Mouse (Mus musculus) liver, embryonic 11.5 days (tissue): ENCODE data around the gene Fyb. TPM values are rescaled to one million over a fixed set of nuclear protein-coding genes. Genes with fewer than 3 reads are reported as not detected.

ENCODE experiments used
- ATAC-seq: fragments of 200-750 bp; cut with Nextera tagmentation; replicated peaks from 2 replicates; pipeline ENCODE4 v1.8.0; 2017; ENCODE audit warnings: moderate number of reproducible peaks, mild to moderate bottlenecking, moderate TSS enrichment, moderate library complexity; ENCODE audit not compliant: low FRiP score
- DNase-seq: peaks from one replicate; pipeline ENCODE4 v3.0.0-alpha.2; 2017; ENCODE audit warnings: low spot score
- H3K27ac ChIP-seq: fragments of 300-500 bp; sonication (generic); 2 replicates; pipeline ENCODE4 v1.5.1; 2014; ENCODE audit warnings: mild to moderate bottlenecking, low read depth, low read length, control low read depth
- H3K27me3 ChIP-seq: fragments of 300-500 bp; sonication (generic); replicated peaks from 2 replicates; pipeline ENCODE4 v1.6.1; 2014; ENCODE audit warnings: low read length, mixed read lengths; ENCODE audit not compliant: control insufficient read depth, insufficient read depth
- H3K36me3 ChIP-seq: fragments of 300-500 bp; sonication (generic); 2 replicates; pipeline ENCODE4 v1.6.1; 2014; ENCODE audit warnings: mild to moderate bottlenecking, low read length, moderate library complexity, mixed read lengths; ENCODE audit not compliant: control insufficient read depth, insufficient read depth
- H3K4me1 ChIP-seq: fragments of 300-500 bp; sonication (generic); replicated peaks from 2 replicates; pipeline ENCODE4 v1.6.1; 2014; ENCODE audit warnings: low read length, mixed read lengths; ENCODE audit not compliant: control insufficient read depth, insufficient read depth
- H3K4me2 ChIP-seq: fragments of 300-500 bp; sonication (generic); 2 replicates; pipeline ENCODE4 v1.6.1; 2014; ENCODE audit warnings: mild to moderate bottlenecking, control low read depth, moderate library complexity
- H3K4me3 ChIP-seq: fragments of 300-500 bp; sonication (generic); 2 replicates; pipeline ENCODE4 v1.5.1; 2014; ENCODE audit warnings: low read depth, low read length, control low read depth
- H3K9ac ChIP-seq: fragments of 300-500 bp; sonication (generic); 2 replicates; pipeline ENCODE4 v1.6.1; 2014; ENCODE audit warnings: low read depth, low read length, control low read depth
- H3K9me3 ChIP-seq: fragments of 300-500 bp; sonication (generic); 2 replicates; pipeline ENCODE4 v1.6.1; 2016; ENCODE audit warnings: low read length, inconsistent platforms, mixed read lengths; ENCODE audit not compliant: control insufficient read depth
- WGBS: fragments of 180-500 bp; shearing (Covaris S2); extraction: QIAGEN DNeasy Blood & Tissue Kit; methylation state at CpG from one replicate; pipeline ENCODE4 v1.1.7; 2014; 5-methylcytosine and 5-hydroxymethylcytosine counted together
- polyA plus RNA-seq: library from polyadenylated mRNA; unstranded; fragments of >200 nt; fragmentation: Nextera tagmentation; extraction: Ambion mirVana; gene quantifications from 2 replicates; pipeline ENCODE4 v1.2.1, GENCODE M21; 2014

Gene Fyb
- polyA plus RNA-seq, 1 experiment from 2014 or later = 38.7 TPM

GRCm38 (mm10) chr15:6709618-6710017 is 187.0 kb downstream of the Fyb start:
- H3K36me3 ChIP-seq = no peaks in the 10 kb centered on the region
- peak overlapping the region; percentile 96 for H3K9ac ChIP-seq
- no peaks in the 10 kb centered on the region for H3K27me3 ChIP-seq
- peaks cover 47% of the 10 kb centered on the region for H3K4me1 ChIP-seq
- ATAC-seq (no peak), DNase-seq (no peak)
- 22% methylated on average over 8 of the region's 8 CpGs for WGBS
- H3K4me2 ChIP-seq = peak overlapping the region; percentile 69
- no peak overlapping the region for H3K27ac ChIP-seq
- H3K4me3 ChIP-seq = peak overlapping the region; percentile 94
- H3K9me3 ChIP-seq = no peaks in the 10 kb centered on the region

- H3K27ac ChIP-seq = no peak overlapping the region
- H3K36me3 ChIP-seq = no peaks in the 10 kb centered on the region
- H3K4me3 ChIP-seq = no peak overlapping the region
- no peaks in the 10 kb centered on the region for H3K27me3 ChIP-seq
- H3K4me1 ChIP-seq = peaks cover 54% of the 10 kb centered on the region
- peak overlapping the region; percentile 69 for H3K4me2 ChIP-seq
- no peak overlapping the region for H3K9ac ChIP-seq
- H3K9me3 ChIP-seq = no peaks in the 10 kb centered on the region
- ATAC-seq (no peak), DNase-seq (no peak)
- 81% methylated on average over 7 of the region's 7 CpGs for WGBS
Measured at GRCm38 (mm10) chr15:6710341-6710740, 187.7 kb downstream of the Fyb start.

GRCm38 (mm10) chr15:6711226-6711625 is 188.6 kb downstream of the Fyb start:
- ATAC-seq = no peak
- Histone ChIP-seq H3K27ac (no peak overlapping the region), H3K4me3 (no peak overlapping the region), H3K4me1 (peaks cover 52% of the 10 kb centered on the region), H3K4me2 (no peak overlapping the region; the same call in 1 of the 2 replicates), H3K27me3 (no peaks in the 10 kb centered on the region), H3K9ac (no peak overlapping the region), H3K9me3 (no peaks in the 10 kb centered on the region), H3K36me3 (no peaks in the 10 kb centered on the region)
- WGBS = 76% methylated on average over 7 of the region's 7 CpGs
- no peak for DNase-seq

Other genes with a start within 250 kb of the Fyb start
- 37.6 and 43.2 TPM in 2 replicates for gene Dab2, start 223.1 kb upstream of the Fyb start, polyA plus RNA-seq
- 0.15 TPM in 1 of 2 replicates, not detected in the other for gene C9, start 77.5 kb upstream of the Fyb start, polyA plus RNA-seq
- 31.6 and 33.3 TPM in 2 replicates for gene Rictor, start 185.5 kb downstream of the Fyb start, polyA plus RNA-seq